ENCODE assay signal across 21 mouse cellular contexts in the genomic region with DNA sequence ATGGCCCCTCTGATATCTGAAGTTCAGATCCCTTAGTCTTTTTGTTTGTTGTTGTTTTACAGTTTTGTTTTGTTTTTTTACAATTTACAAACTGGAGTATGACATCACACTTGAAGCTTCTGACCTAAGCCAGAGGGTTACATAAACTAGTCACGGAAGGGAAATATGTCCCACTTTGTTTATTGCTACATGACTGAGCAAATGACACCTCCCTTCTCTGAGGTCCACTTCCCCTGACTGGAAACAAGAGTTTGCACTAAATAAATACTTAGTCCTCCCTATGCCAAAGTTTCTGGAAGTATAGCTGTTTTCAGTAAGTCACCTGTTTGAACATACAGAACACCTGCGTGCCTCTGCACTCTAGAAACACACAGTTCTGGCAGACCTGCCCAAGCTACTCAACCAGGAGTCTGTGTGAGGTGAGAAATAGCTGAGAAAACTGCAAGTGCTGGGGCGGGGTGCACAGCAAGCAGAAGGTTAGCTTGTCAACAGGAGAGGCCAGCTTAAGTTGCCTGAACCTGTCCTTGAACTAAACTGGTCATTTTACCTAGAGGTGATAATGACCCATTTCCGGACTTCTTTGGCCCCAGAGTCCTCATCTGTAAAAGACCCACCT.
"Had no signal": no experiment of that assay in that cellular context is flagged by ENCODE, and none has a peak within 500 bp of the region (broad histone marks: within the 10 kb centered on the region; RNA-seq: fewer than 3 reads in every experiment).

No protein-coding gene starts in this region.

- H3K4me3 ChIP-seq: intestine, embryonic 15.5 days; kidney, embryonic 15.5 days; limb, embryonic 12.5 days; limb, embryonic 15.5 days; liver, embryonic 15.5 days had no signal

- DNase-seq: kidney, adult 11 months; kidney, adult 8-10 months; kidney, postnatal 10 days; kidney, postnatal 36 days; layer of hippocampus, postnatal 36 days; left cerebral cortex, postnatal 4 days; lung, adult 2 months; midbrain, embryonic 14.5 days; right cerebral cortex, adult 18-20 months; right cerebral cortex, postnatal 14 days; right cerebral cortex, postnatal 4 days; thymus, adult 2 months; thymus, postnatal 14 days had no signal

- H3K9ac ChIP-seq: intestine, embryonic 15.5 days; kidney, embryonic 15.5 days; limb, embryonic 12.5 days; limb, embryonic 15.5 days; liver, embryonic 15.5 days had no signal

- H3K27me3 ChIP-seq: intestine, embryonic 15.5 days; kidney, embryonic 15.5 days; limb, embryonic 12.5 days; limb, embryonic 15.5 days; liver, embryonic 15.5 days had no signal

- H3K4me2 ChIP-seq: intestine, embryonic 15.5 days; kidney, embryonic 15.5 days; limb, embryonic 12.5 days; limb, embryonic 15.5 days; liver, embryonic 11.5 days; liver, embryonic 15.5 days; midbrain, embryonic 11.5 days had no signal

- H3K4me1 ChIP-seq: intestine, embryonic 15.5 days; kidney, embryonic 15.5 days; limb, embryonic 12.5 days; limb, embryonic 15.5 days had no signal

- H3K27ac ChIP-seq: intestine, embryonic 15.5 days; kidney, embryonic 15.5 days; limb, embryonic 12.5 days; limb, embryonic 15.5 days; liver, embryonic 15.5 days; macrophage had no signal

- ATAC-seq: intestine, embryonic 15.5 days had no signal

- H3K9me3 ChIP-seq: intestine, embryonic 15.5 days; kidney, embryonic 15.5 days; limb, embryonic 12.5 days; limb, embryonic 15.5 days; liver, embryonic 15.5 days had no signal
